In the genomic region with DNA sequence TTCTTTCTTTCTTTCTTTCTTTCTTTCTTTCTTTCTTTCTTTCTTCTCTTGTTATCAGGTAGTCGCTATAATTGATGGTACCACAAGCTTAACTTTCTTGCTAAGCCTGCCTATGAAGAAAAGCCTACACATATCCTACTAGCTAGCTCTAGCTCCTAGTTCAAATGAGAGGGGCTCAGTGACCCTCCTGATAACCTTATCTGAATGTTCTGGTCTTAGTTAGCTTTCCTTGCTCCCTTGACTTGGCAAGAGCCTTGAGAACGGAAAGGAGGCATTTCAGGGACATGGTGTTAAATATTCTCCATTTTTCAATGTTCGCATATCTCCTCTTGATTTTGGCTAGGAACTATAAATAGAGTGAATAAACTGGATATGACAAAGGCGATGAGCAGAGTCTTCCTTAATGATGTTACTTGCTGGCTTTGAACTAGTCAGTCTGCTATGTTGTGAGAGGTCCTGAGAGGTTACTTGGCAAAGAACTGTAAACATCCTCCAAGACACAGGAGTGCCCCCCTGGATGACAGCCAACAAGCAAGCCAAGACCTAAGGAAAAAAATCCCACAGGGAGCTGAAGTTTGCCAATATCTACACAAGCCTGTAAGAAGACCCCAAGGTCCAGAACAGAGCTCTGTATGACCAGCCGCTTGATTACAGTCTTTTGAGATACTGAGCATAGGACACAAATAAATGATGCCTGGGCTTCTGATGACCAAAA, we compare ENCODE assay signal across 11 mouse cellular contexts.
DNase-seq lines count a peak whose midpoint lies in the region; ATAC-seq lines count a peak whose summit lies in the region.
"Had no signal": no experiment of that assay in that cellular context is flagged by ENCODE, and none has a peak within 500 bp of the region (broad histone marks: within the 10 kb centered on the region; RNA-seq: fewer than 3 reads in every experiment).

No protein-coding gene starts in this region.

- no peaks in the 10 kb centered on the region for H3K4me1 ChIP-seq in heart, embryonic 10.5 days
- H3K4me1 ChIP-seq in heart, embryonic 12.5 days (replicated peaks), result 0 out of 2 replicates have a peak, but pooled peaks cover 2% of the 10 kb centered on the region

- no peaks in the 10 kb centered on the region for H3K36me3 ChIP-seq in heart, embryonic 10.5 days
- H3K36me3 ChIP-seq in heart, embryonic 12.5 days, result no peaks in the 10 kb centered on the region
- H3K36me3 ChIP-seq: limb, embryonic 13.5 days had no signal

- no peak overlapping the region for H3K4me3 ChIP-seq in heart, embryonic 10.5 days
- no peak overlapping the region for H3K4me3 ChIP-seq in heart, embryonic 12.5 days
- H3K4me3 ChIP-seq: gastrocnemius, adult 2 months; limb, embryonic 13.5 days had no signal

- peak; percentile 36 to 38 for DNase-seq in heart, adult 9 months (ENCODE audit: low spot score in 2 of 2)
- DNase-seq in heart, embryonic 10.5 days (ENCODE audit: low spot score), result no peak
- peak; percentile 7 to 19 for DNase-seq in adrenal gland, postnatal 36 days
- DNase-seq in kidney, postnatal 4 days, result peak; percentile 38 to 53
- no peak for DNase-seq in gastrocnemius, postnatal 4 days (ENCODE audit: low spot score in 2 of 2)
- no peak for DNase-seq in urinary bladder, postnatal 14 days (ENCODE audit: low spot score)
- DNase-seq: gastrocnemius, adult 2 months; thymus, postnatal 36 days had no signal

- no peak overlapping the region for H3K9ac ChIP-seq in heart, embryonic 12.5 days
- H3K9ac ChIP-seq: limb, embryonic 13.5 days had no signal

- H3K4me2 ChIP-seq in heart, embryonic 12.5 days, result no peak overlapping the region
- H3K4me2 ChIP-seq: limb, embryonic 13.5 days had no signal

- H3K27ac ChIP-seq in heart, embryonic 10.5 days, result no peak overlapping the region
- no peak overlapping the region for H3K27ac ChIP-seq in heart, embryonic 12.5 days (ENCODE audit: poor library complexity, severe bottlenecking)
- H3K27ac ChIP-seq: gastrocnemius, adult 2 months; limb, embryonic 13.5 days had no signal

- ATAC-seq in heart, embryonic 12.5 days (ENCODE audit: insufficient number of reproducible peaks, low FRiP score), result 0 out of 2 replicates have a peak, but pooled peaks have one; percentile 42
- ATAC-seq: hindbrain, embryonic 16.5 days had no signal

- H3K27me3 ChIP-seq in heart, embryonic 10.5 days (ENCODE audit: insufficient read depth, poor library complexity, severe bottlenecking), result no peaks in the 10 kb centered on the region
- no peaks in the 10 kb centered on the region for H3K27me3 ChIP-seq in heart, embryonic 12.5 days (replicated peaks)
- H3K27me3 ChIP-seq: limb, embryonic 13.5 days had no signal

- H3K9me3 ChIP-seq in heart, embryonic 10.5 days, result no peaks in the 10 kb centered on the region
- H3K9me3 ChIP-seq in heart, embryonic 12.5 days (replicated peaks), result no peaks in the 10 kb centered on the region
- H3K9me3 ChIP-seq: limb, embryonic 13.5 days had no signal

- WGBS in heart, embryonic 10.5 days, result 76% methylated on average over 5 of the region's 5 CpGs
- WGBS in heart, embryonic 12.5 days, result 63% methylated on average over 5 of the region's 5 CpGs

Comparison
In these comparisons a context has a peak if more than half of its experiments do, and no peak if none do; other contexts are left out.
1. DNase-seq: peak in heart, adult 9 months (2 of 2), adrenal gland, postnatal 36 days (2 of 2) and kidney, postnatal 4 days (2 of 2); none in heart, embryonic 10.5 days (single experiment), gastrocnemius, postnatal 4 days (0 of 2) and urinary bladder, postnatal 14 days (single experiment).